Mouse (Mus musculus) gastrocnemius, postnatal 14 days (tissue): ENCODE measurements around the gene 2810408A11Rik. TPM values are rescaled to one million over a fixed set of nuclear protein-coding genes. Genes with fewer than 3 reads are reported as not detected.
A peak's percentile ranks its signal among the peaks of the same experiment; 100 is the strongest.

Experiments used
- DNase-seq: peaks from one replicate; pipeline ENCODE4 v3.0.0; 2021; ENCODE audit warnings: mixed read lengths
- intact Hi-C: fragments of 180-260 bp; cut with DNase I; formaldehyde crosslinking; loops from one replicate; pipeline ENCODE4 v1.15.1; 2025; ENCODE audit warnings: low total_unique reads
- total RNA-seq, 2 experiments: library from RNA; stranded (reverse); gene quantifications; 2 replicates each; pipeline ENCODE4 v1.2.3; 2021

Gene 2810408A11Rik
- total RNA-seq, 2 experiments from 2014 or later: 0.62 to 0.84 TPM

DNA sequence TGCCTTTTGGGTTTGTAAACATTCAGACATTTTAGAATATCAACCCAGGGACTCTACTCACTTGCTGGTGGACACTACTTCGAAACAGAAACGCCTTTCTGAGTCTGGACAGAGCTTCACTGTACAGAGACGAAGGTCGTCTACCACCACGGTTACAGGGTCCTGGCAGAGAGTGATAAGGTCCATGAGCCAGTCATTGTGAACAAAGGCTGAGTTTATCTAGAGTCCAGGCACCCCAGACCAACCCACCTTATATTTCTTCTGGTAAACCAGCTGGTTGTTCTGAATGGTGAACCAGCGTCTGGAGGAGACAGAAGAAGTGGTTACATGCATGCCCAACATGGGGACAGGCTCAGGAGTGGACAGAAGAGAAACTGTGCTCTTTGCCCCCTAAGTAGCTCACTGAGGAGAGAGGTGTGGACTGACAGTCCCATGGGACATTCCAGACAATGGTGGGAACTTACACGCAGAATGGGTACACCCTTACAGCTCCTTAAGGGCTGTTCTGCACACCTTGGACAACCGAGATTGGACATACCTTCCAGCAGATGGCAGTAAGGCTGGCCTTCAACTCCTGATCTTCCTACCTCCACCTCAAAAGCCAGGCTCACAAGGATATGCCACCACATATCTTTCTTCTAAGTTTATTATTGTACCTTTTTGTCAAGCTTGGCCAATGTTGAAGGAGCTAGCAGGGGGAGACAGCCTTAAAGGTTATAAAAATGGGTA, 13.7 kb downstream of the 2810408A11Rik start:
- intact Hi-C loops: no loop called here
- DNase-seq: no peak

DNA sequence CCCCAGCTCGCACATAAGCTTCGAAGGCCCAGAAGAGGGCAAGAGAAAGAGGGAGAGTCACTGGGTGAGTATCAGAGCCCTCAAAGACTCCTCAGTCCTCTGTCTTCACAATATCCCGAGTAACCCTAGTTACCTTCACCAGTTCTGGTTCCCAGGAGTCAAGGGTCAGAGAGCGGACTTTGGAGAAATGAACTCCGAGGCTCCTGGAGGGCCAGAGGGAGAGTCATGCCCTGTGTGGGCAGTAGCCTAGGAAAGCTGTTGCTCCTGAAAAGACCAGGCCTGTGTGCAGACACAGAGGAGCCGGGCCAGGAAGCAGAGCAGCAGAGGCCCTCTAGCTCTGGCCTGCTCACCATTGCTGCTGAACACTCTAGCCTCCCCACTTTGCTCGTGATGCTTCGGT, 16.1 kb downstream of the 2810408A11Rik start:
- no peak for DNase-seq
- intact Hi-C loops: no loop called here

DNA sequence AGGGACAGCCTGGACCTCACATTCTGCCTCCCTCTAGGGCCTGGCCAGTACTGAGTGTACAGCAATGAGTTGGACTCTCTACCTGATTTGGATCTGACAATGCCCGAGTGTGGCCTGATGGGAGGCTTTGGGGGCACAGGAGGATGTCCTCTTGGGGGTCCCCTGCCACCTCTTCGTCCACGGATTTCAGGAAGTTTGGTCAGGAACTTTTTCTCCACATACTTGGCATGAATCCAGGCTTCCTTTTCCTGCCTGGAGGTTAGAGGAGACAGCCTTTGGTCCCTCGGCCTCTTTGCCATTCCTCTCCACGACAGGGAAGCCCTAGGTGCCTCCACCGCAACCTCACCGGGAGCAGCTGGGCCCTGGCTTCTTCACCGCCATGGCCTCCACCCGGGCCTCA, 16.5 kb downstream of the 2810408A11Rik start:
- intact Hi-C loops: no loop called here
- DNase-seq: no peak

DNA sequence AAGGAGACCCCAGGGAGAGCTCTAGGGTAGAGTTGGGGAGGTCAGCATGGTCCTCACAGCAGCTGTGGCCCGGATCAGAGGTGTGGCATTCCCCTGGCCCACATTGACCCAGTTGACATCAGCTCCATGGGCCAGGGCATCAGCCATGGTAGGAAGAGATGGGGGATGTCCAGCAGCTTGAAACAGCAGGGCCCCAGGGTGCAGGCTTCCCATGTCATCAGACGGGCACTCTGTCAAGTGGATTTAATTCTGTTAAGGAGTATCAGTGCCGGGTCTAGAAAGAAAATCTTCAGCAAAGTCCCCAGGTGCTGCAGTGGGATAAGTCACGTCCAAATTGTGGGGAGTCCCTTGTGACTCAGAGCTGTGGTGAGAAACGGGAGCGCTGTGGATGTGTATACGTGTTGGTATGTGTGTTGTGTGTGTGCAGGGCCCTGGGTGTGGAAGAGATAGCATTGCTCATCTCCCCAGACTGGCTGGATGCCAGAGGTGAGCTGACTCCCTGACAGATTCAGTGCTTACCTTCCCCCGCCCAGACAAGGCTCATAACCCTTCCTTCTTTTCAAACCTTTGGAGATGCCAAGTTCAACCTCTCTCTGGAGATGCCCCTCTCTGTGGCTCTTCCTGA, 17.1 kb downstream of the 2810408A11Rik start:
- intact Hi-C loops: no loop called here
- DNase-seq: no peak

GRCm38 (mm10) chr11:69883066-69883465, 17.7 kb downstream of the 2810408A11Rik start:
- no peak for DNase-seq
- intact Hi-C loops: no loop called here

DNA sequence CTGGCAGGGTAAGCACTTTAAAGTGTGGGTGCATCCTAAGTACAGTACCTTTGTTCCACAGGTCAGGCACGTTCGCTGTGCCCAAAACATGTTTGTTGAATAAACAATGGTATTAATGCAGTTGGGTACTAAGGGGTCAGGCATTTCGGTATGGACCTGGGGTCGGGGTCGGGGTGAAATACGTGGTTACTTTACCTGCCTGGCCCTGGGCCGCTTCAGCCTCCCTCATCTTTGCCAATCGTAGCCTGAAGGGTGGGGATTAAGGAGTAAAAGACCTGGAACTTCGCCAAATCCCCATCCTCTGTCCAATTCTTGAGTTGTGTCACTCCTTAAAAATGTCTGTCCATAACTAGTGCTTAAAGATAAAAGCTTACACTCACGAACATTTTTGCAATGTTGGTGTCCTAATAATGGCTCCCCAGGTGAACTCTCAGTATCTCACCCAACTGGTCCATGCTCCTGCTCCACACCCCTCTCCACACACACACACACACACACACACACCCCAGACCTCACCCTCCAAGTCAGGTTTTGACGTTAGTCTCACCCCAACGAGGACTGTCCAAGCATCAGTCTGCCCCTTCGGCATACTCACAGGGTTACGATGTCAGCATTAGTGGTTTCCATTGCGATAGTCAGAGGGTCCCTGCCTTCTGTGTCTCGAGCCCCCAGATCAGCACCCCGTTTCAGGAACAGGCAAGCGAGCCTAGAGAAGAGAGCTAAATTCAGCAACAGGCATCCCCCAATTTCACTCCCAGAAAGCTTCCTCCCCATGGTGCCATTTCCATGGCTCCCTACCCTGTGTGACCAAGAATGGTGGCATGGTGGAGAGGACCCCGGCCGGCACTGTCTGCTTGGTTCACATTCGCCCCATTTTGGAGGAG, 18.8 kb downstream of the 2810408A11Rik start:
- intact Hi-C loops: no loop called here
- no peak for DNase-seq

- intact Hi-C loops: no loop called here
- DNase-seq: peak; percentile 93
Measured at GRCm38 (mm10) chr11:69880853-69881603, 19.8 kb downstream of the 2810408A11Rik start, which contains the start of gene Kctd11. Gene Kctd11 (minus strand): TSS chr11:69881406.

GRCm38 (mm10) chr11:69880506-69880852, 20.3 kb downstream of the 2810408A11Rik start:
- intact Hi-C loops: no loop called here
- peak; percentile 67 for DNase-seq

- intact Hi-C loops: loop anchor here (5.0 kb wide), 1 partner anchor 67 kb away; no protein-coding TSS in a partner anchor
Measured at GRCm38 (mm10) chr11:69879711-69880110, 21.1 kb downstream of the 2810408A11Rik start.

GRCm38 (mm10) chr11:69878952-69879351, 21.8 kb downstream of the 2810408A11Rik start:
- intact Hi-C loops: loop anchor here (5.0 kb wide), 1 partner anchor 67 kb away; no protein-coding TSS in a partner anchor
- no peak for DNase-seq

More at GRCm38 (mm10) chr11:69879711-69880110, 21.1 kb downstream of the 2810408A11Rik start:
- DNase-seq: no peak

DNA sequence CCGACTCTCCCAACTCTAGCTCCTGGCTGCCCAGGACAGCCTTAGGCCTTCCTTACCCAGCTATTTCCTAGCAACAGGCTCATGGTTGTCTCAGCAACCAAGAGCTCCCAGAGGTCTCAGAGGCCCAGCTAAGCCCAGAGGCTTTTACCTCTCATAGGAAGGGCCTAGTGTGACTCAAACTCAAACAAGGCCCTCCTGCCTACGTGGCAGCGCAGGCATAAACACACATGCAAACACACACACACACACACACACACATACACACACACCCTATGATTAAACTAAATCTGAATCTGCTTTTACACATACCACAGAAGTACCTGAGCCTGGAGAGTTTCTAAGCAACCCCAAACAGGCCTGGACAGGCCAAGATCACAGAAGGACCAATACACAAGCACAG, 22.4 kb downstream of the 2810408A11Rik start:
- intact Hi-C loops: loop anchor here (5.0 kb wide), 1 partner anchor 66 kb away; no protein-coding TSS in a partner anchor
- DNase-seq: no peak

GRCm38 (mm10) chr11:69877878-69878277, 22.9 kb downstream of the 2810408A11Rik start, which contains the start of gene Tmem95:
Gene Tmem95 (minus strand): TSS chr11:69878018.
- DNase-seq: no peak
- intact Hi-C loops: loop anchor here (5.0 kb wide), 1 partner anchor 66 kb away; no protein-coding TSS in a partner anchor

DNA sequence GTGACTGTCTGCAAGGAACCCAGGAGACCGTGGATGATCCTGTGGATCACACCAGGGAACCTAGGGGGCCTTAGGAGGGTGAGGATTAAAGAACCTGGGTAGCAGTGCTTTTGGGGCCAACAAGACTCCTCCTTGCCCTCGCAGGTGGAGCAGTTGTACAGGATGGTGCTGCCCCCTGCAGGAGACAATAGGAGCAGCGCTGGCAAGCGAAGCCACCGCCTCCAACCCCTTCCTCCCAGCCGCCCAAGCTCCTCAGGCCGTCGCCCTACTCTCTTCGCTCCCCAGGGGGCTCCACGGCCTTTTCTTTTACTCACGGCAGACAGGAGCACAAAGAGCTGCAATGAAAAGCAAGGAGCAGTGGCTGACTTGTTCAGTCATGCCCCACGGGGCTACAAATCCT, 23.9 kb downstream of the 2810408A11Rik start:
- intact Hi-C loops: loop anchor here (5.0 kb wide), 1 partner anchor 65 kb away; no protein-coding TSS in a partner anchor

DNA sequence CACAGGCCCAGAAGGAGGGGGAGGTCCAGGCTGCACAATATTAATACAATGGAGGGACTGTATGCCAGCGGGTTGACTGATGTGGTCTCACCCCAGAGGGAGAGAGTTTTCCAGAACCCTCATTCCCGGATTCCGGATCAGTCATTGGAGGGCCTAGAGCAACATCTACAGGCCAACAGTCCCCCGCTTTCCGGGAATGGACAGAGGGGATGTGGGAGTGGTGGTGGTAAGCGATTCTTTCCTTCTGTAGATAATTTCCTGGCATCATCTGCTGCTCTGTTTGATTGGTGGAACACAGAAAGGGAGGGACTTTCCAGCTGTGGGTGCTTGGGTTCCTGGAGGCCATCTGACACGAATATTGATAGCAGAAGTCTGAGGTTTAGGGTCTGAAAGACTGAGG, 24.6 kb downstream of the 2810408A11Rik start:
- no peak for DNase-seq
- intact Hi-C loops: loop anchor here (5.0 kb wide), 1 partner anchor 64 kb away; no protein-coding TSS in a partner anchor

More for the DNA sequence above, 23.9 kb downstream of the 2810408A11Rik start:
- peak; percentile 86 for DNase-seq

GRCm38 (mm10) chr11:69872451-69872850, 28.3 kb downstream of the 2810408A11Rik start:
- DNase-seq: no peak
- intact Hi-C loops: no loop called here

DNA sequence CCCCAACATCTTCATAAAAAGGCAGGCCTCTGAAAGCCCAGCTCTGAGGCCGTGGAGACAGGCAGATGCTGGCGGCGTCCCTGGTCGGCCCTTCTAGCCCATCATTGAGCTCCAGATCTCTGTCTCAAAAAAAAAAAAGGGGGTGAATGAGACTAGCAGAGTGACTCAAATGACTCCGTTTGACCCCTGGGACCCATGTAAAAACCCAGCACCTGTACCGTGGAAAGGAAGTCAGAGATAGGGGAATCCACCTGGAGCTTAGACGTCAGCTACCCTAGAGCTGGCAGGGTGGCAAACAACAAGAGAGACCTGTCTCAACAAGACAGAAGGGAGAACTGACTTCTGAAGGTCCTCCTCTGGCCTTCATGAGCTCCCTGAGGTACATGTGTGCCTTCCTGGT, 29.0 kb downstream of the 2810408A11Rik start:
- intact Hi-C loops: no loop called here
- no peak for DNase-seq

DNA sequence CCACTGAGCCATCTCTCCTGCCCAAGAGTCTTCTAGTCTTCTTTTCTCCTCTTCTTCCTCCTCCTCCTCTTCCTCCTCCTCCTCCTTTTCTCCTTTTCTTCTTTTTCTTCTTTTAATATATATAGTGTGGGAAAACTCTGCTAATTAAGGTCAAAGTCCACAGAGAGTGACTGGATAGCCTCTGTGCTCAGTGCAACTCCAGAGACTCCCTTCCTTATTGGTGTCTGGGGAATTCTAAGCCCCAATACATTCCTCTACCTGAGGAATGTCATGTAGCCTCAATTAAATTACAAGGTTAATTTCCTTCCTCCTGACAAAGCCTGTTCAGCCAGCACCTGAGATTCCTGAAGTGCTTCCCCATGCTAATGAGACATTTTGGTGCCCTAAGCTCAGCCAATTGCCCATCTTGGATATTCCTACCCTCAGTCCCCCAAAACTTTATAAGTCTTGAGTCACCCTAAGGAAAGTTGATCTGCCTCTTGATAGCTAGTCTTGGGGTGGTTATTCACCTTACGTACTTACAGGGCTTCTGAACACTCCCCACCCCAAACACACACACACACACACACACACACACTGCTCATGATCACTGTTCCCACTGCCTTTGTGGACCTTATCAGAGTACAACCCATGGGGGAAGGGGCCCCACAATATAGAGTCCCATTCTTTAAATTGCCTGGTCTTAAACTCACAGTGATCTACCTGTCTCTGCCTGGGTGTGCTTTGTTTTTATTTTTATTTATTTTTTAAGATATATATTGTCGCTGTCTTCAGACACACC, 30.3 kb downstream of the 2810408A11Rik start:
- intact Hi-C loops: no loop called here
- DNase-seq: no peak

GRCm38 (mm10) chr11:69867335-69867734, 33.5 kb downstream of the 2810408A11Rik start:
- intact Hi-C loops: no loop called here

More at GRCm38 (mm10) chr11:69867335-69867734, 33.5 kb downstream of the 2810408A11Rik start:
- no peak for DNase-seq
